Mouse (Mus musculus) midbrain, postnatal 0 days (tissue): Measurements from ENCODE around the gene Casp8. TPM values are rescaled to one million over a fixed set of nuclear protein-coding genes. Genes with fewer than 3 reads are reported as not detected.
"Not testable (repeated sequence)": the region's sequence is repeated elsewhere in the genome, so short reads cannot be mapped to it uniquely, and the experiment has no call there.

Experiments used
- ATAC-seq: fragments of 200-750 bp; cut with Nextera tagmentation; 2 replicates; pipeline ENCODE4 v1.8.0; 2017; ENCODE audit warnings: moderate number of reproducible peaks, mild to moderate bottlenecking, moderate TSS enrichment, moderate library complexity; ENCODE audit not compliant: low FRiP score
- DNase-seq: peaks from one replicate; pipeline ENCODE4 v3.0.0-alpha.2; 2015; ENCODE audit warnings: low spot score
- H3K27ac ChIP-seq: fragments of 300-500 bp; sonication (generic); 2 replicates; pipeline ENCODE4 v1.5.1; 2014; ENCODE audit warnings: low read depth, mild to moderate bottlenecking, low read length, mixed read lengths
- H3K27me3 ChIP-seq: fragments of 300-500 bp; sonication (generic); 2 replicates; pipeline ENCODE4 v1.6.1; 2014; ENCODE audit warnings: low read length, control low read depth, mixed read lengths; ENCODE audit not compliant: insufficient read depth
- H3K36me3 ChIP-seq: fragments of 300-500 bp; sonication (generic); 2 replicates; pipeline ENCODE4 v1.6.1; 2014; ENCODE audit warnings: low read length, control low read depth, mixed read lengths; ENCODE audit not compliant: insufficient read depth
- H3K4me1 ChIP-seq: fragments of 300-500 bp; sonication (generic); 2 replicates; pipeline ENCODE4 v1.6.1; 2014; ENCODE audit warnings: mild to moderate bottlenecking, control low read depth, antibody characterized with exemption, low read length, mixed read lengths; ENCODE audit not compliant: insufficient read depth
- H3K4me2 ChIP-seq: fragments of 300-500 bp; sonication (generic); 2 replicates; pipeline ENCODE4 v1.6.1; 2014; ENCODE audit warnings: low read depth, mild to moderate bottlenecking, low read length, mixed read lengths; ENCODE audit not compliant: poor library complexity, severe bottlenecking
- H3K4me3 ChIP-seq: fragments of 300-500 bp; sonication (generic); 2 replicates; pipeline ENCODE4 v1.5.1; 2014; ENCODE audit warnings: low read depth, mild to moderate bottlenecking, low read length, moderate library complexity
- H3K9ac ChIP-seq: fragments of 300-500 bp; sonication (generic); replicated peaks from 2 replicates; pipeline ENCODE4 v1.6.1; 2014; ENCODE audit warnings: mild to moderate bottlenecking, low read length, moderate library complexity, mixed read lengths; ENCODE audit not compliant: poor library complexity, severe bottlenecking
- H3K9me3 ChIP-seq: fragments of 300-500 bp; sonication (generic); 2 replicates; pipeline ENCODE4 v1.6.1; 2016; ENCODE audit warnings: low read length, control low read depth
- CTCF ChIP-seq: IDR thresholded peaks from 2 replicates; pipeline ENCODE4 v1.5.1; 2016; ENCODE audit warnings: antibody characterized with exemption, mild to moderate bottlenecking
- WGBS: fragments of 180-500 bp; shearing (Covaris S2); extraction: QIAGEN DNeasy Blood & Tissue Kit; methylation state at CpG from one replicate; pipeline ENCODE4 v1.1.7; 2014; 5-methylcytosine and 5-hydroxymethylcytosine counted together
- polyA plus RNA-seq: library from polyadenylated mRNA; unstranded; fragments of >200 nt; fragmentation: Nextera tagmentation; extraction: Ambion mirVana; gene quantifications from 2 replicates; pipeline ENCODE4 v1.2.1, GENCODE M21; 2015
- total RNA-seq: library from RNA; depleted of rRNA; stranded (reverse); fragments of >200 nt; gene quantifications from 2 replicates; pipeline ENCODE4 v1.2.3, GENCODE M21; 2014; rRNA removed

The Casp8 gene
- total RNA-seq = 2.2 and 2.5 TPM in 2 replicates
- polyA plus RNA-seq = 3.5 and 4.3 TPM in 2 replicates

GRCm38 (mm10) chr1:58795291-58796058, at the start of gene Casp8:
TSS of gene Casp8 (plus strand) at chr1:58795374.
- DNase-seq (peak; percentile 39), ATAC-seq (no peak)
- Histone ChIP-seq H3K27me3 (no peaks in the 10 kb centered on the region), H3K4me3 (peak within 1 kb of the TSS; percentile 45), H3K4me2 (peak within 1 kb of the TSS; percentile 83), H3K36me3 (no peaks in the 10 kb centered on the region), H3K9ac (peak within 1 kb of the TSS; percentile 34), H3K9me3 (no peaks in the 10 kb centered on the region), H3K27ac (peak within 1 kb of the TSS; percentile 13; the same call in 1 of the 2 replicates), H3K4me1 (no peaks in the 10 kb centered on the region)
- no peak for TF ChIP-seq CTCF
- WGBS = 3% methylated on average over 42 of the region's 42 CpGs

- TF ChIP-seq CTCF = peak; percentile 74
- DNase-seq = peak; percentile 51
- Histone ChIP-seq H3K27ac (no peak overlapping the region), H3K27me3 (no peaks in the 10 kb centered on the region), H3K36me3 (peaks cover 7% of the 10 kb centered on the region; the same call in 1 of the 2 replicates), H3K4me2 (no peak overlapping the region), H3K9me3 (no peaks in the 10 kb centered on the region), H3K4me3 (no peak overlapping the region), H3K4me1 (no peaks in the 10 kb centered on the region), H3K9ac (no peak overlapping the region)
- WGBS = 72% methylated on average over 9 of the region's 9 CpGs
- ATAC-seq = no peak
These were observed 48.3 kb upstream of the Casp8 start for GRCm38 (mm10) chr1:58746880-58747279.

- H3K36me3 ChIP-seq = no peaks in the 10 kb centered on the region; the same call in 1 of the 2 replicates
- H3K4me2 ChIP-seq = no peak overlapping the region
- H3K27me3 ChIP-seq = no peaks in the 10 kb centered on the region
- H3K9me3 ChIP-seq = no peaks in the 10 kb centered on the region
- ATAC-seq (no peak), DNase-seq (no peak)
- no peak overlapping the region for H3K27ac ChIP-seq
- H3K4me3 ChIP-seq = no peak overlapping the region
- no peaks in the 10 kb centered on the region for H3K4me1 ChIP-seq
- H3K9ac ChIP-seq = no peak overlapping the region
- 96% methylated on average over 3 of the region's 3 CpGs for WGBS
- no peak for TF ChIP-seq CTCF
These were observed 35.7 kb upstream of the Casp8 start for GRCm38 (mm10) chr1:58759451-58759850.

GRCm38 (mm10) chr1:58760581-58760980, 34.6 kb upstream of the Casp8 start:
- Histone ChIP-seq H3K27me3 (no peaks in the 10 kb centered on the region), H3K27ac (no peak overlapping the region), H3K9ac (no peak overlapping the region), H3K4me3 (no peak overlapping the region), H3K4me2 (no peak overlapping the region), H3K36me3 (no peaks in the 10 kb centered on the region; the same call in 1 of the 2 replicates), H3K9me3 (no peaks in the 10 kb centered on the region), H3K4me1 (no peaks in the 10 kb centered on the region)
- DNase-seq (no peak), ATAC-seq (no peak)
- WGBS = 88% methylated on average over 1 of the region's 1 CpGs
- no peak for TF ChIP-seq CTCF

- WGBS = 58% methylated on average over 5 of the region's 5 CpGs
- DNase-seq, H3K4me2 ChIP-seq, ATAC-seq, H3K4me1 ChIP-seq, H3K9me3 ChIP-seq, H3K36me3 ChIP-seq, H3K9ac ChIP-seq, H3K27me3 ChIP-seq, H3K4me3 ChIP-seq, H3K27ac ChIP-seq: not testable (repeated sequence)
- peak; percentile 26; the same call in 1 of the 2 replicates for TF ChIP-seq CTCF
These were observed 33.5 kb upstream of the Casp8 start for GRCm38 (mm10) chr1:58761391-58762275.
